ENCODE assay signal across 19 mouse cellular contexts in genomic region chr7:48824671-48825070, GRCm38 (mm10). TPM values are rescaled to one million over a fixed set of nuclear protein-coding genes. Genes with fewer than 3 reads are reported as not detected.
"Had no signal": no experiment of that assay in that cellular context is flagged by ENCODE, and none has a peak within 500 bp of the region (broad histone marks: within the 10 kb centered on the region; RNA-seq: fewer than 3 reads in every experiment).

No protein-coding gene starts in this region.

- H3K27me3 ChIP-seq: limb, embryonic 13.5 days; liver, embryonic 15.5 days; megakaryocyte, embryonic 14.5 days had no signal

- DNase-seq: kidney, postnatal 14 days; left cerebral cortex, postnatal 4 days; lung, postnatal 14 days; right cerebral cortex, adult 18-20 months; thymus, postnatal 4 days had no signal

- H3K4me2 ChIP-seq: limb, embryonic 13.5 days; liver, embryonic 11.5 days; liver, embryonic 15.5 days; lung, embryonic 14.5 days; midbrain, embryonic 13.5 days had no signal

- H3K4me3 ChIP-seq: limb, embryonic 13.5 days; liver, embryonic 15.5 days; megakaryocyte, embryonic 14.5 days; midbrain, embryonic 13.5 days had no signal

- H3K4me1 ChIP-seq: limb, embryonic 13.5 days had no signal

- H3K9ac ChIP-seq: limb, embryonic 13.5 days; liver, embryonic 15.5 days; lung, embryonic 14.5 days; midbrain, embryonic 13.5 days had no signal

- ATAC-seq: midbrain, embryonic 13.5 days had no signal

- H3K27ac ChIP-seq: limb, embryonic 13.5 days; liver, embryonic 15.5 days; macrophage; midbrain, embryonic 13.5 days; stomach, postnatal 0 days had no signal

- H3K9me3 ChIP-seq: limb, embryonic 13.5 days; liver, embryonic 15.5 days; megakaryocyte, embryonic 14.5 days; midbrain, embryonic 13.5 days had no signal

RNA-seq across cellular contexts. Expression of gene Csrp3, which starts 23.2 kb away (rescaled TPM):
- total RNA-seq: layer of hippocampus, adult 8-10 months; layer of hippocampus, postnatal 14 days; left cerebral cortex, adult 18-20 months; left cerebral cortex, postnatal 10 days; left cerebral cortex, postnatal 4 days; midbrain, postnatal 0 days had no signal
- polyA plus RNA-seq: large intestine, adult 2 months; macrophage had no signal
